Mouse (Mus musculus) heart, embryonic 14.5 days (tissue): ENCODE results near the gene Ten1. TPM values are rescaled to one million over a fixed set of nuclear protein-coding genes. Genes with fewer than 3 reads are reported as not detected.

Experiments
- polyA plus RNA-seq: library from polyadenylated mRNA; unstranded; fragments of >200 nt; fragmentation: Nextera tagmentation; extraction: Ambion mirVana; gene quantifications from 2 replicates; pipeline ENCODE4 v1.2.1, GENCODE M21; 2014

Ten1 gene
- polyA plus RNA-seq, 1 experiment from 2014 or later: 89.4 TPM

Other genes starting within 250 kb of the Ten1 start
- 0.84 and 0.93 TPM in 2 replicates for gene Itgb4, start 224.1 kb upstream of the Ten1 start, polyA plus RNA-seq
- gene Galk1, start 186.1 kb upstream of the Ten1 start, polyA plus RNA-seq: 126 and 128 TPM in 2 replicates
- gene H3f3b, start 170.9 kb upstream of the Ten1 start, polyA plus RNA-seq: 649 and 684 TPM in 2 replicates
- 19.3 and 20.9 TPM in 2 replicates for gene Unk, start 168.5 kb upstream of the Ten1 start, polyA plus RNA-seq
- 0.66 and 0.69 TPM in 2 replicates for gene Unc13d, start 120.9 kb upstream of the Ten1 start, polyA plus RNA-seq
- 139 and 141 TPM in 2 replicates for gene Wbp2, start 111.9 kb upstream of the Ten1 start, polyA plus RNA-seq
- gene Trim47, start 71.6 kb upstream of the Ten1 start, polyA plus RNA-seq: 63.3 and 66.1 TPM in 2 replicates
- 3.8 and 4.8 TPM in 2 replicates for gene Trim65, start 67.7 kb upstream of the Ten1 start, polyA plus RNA-seq
- 92.3 and 96.6 TPM in 2 replicates for gene Mrpl38, start 60.0 kb upstream of the Ten1 start, polyA plus RNA-seq
- 13.6 and 14.9 TPM in 2 replicates for gene Fbf1, start 30.7 kb upstream of the Ten1 start, polyA plus RNA-seq
- 36.8 and 39.6 TPM in 2 replicates for gene Acox1, start 190 bp downstream of the Ten1 start, polyA plus RNA-seq
- gene Evpl, start 39.2 kb downstream of the Ten1 start, polyA plus RNA-seq: 0.58 and 0.63 TPM in 2 replicates
- gene Srp68, start 75.4 kb downstream of the Ten1 start, polyA plus RNA-seq: 55.5 and 57.7 TPM in 2 replicates
- gene Galr2, start 82.1 kb downstream of the Ten1 start, polyA plus RNA-seq: not detected in 2 replicates
- gene Exoc7, start 108.4 kb downstream of the Ten1 start, polyA plus RNA-seq: 51.1 and 57.8 TPM in 2 replicates
- gene Foxj1, start 136.5 kb downstream of the Ten1 start, polyA plus RNA-seq: 0.07 and 0.12 TPM in 2 replicates
- gene Rnf157, start 214.2 kb downstream of the Ten1 start, polyA plus RNA-seq: 8.3 and 8.4 TPM in 2 replicates
- gene Ubald2, start 235.2 kb downstream of the Ten1 start, polyA plus RNA-seq: 53.4 and 62.9 TPM in 2 replicates